Mouse (Mus musculus) CH12.LX (cell line): ENCODE data around the gene Cdh10. TPM values are rescaled to one million over a fixed set of nuclear protein-coding genes. Genes with fewer than 3 reads are reported as not detected.

Experiments used
- DNase-seq: peaks from one replicate; pipeline ENCODE4 v3.0.0-alpha.2; 2013; ENCODE audit errors: extremely low read depth
- H3K27ac ChIP-seq: 2 replicates; pipeline ENCODE4 v1.5.1; 2012; ENCODE audit warnings: low read depth, mild to moderate bottlenecking, control low read depth, moderate library complexity; ENCODE audit not compliant: insufficient read depth
- H3K27me3 ChIP-seq: replicated peaks from 2 replicates; pipeline ENCODE3; 2012; ENCODE audit warnings: inconsistent platforms
- H3K36me3 ChIP-seq, 2 experiments: replicated peaks in 1 of 2; 2 replicates each; pipeline versions ENCODE3 to v1.6.1; 2012; ENCODE audit warnings: inconsistent platforms in 1 of 2, low read length in 1 of 2, mild to moderate bottlenecking in 1 of 2, mixed read lengths in 1 of 2, moderate library complexity in 1 of 2; ENCODE audit not compliant: control insufficient read depth in 1 of 2, insufficient read depth in 1 of 2
- H3K4me1 ChIP-seq, 2 experiments: 2 replicates each; pipeline ENCODE4 v1.6.1; 2012; ENCODE audit warnings: inconsistent platforms in 1 of 2, moderate library complexity in 1 of 2; ENCODE audit not compliant: insufficient read depth in 2 of 2, control insufficient read depth in 1 of 2
- H3K4me2 ChIP-seq: 2 replicates; pipeline ENCODE4 v1.6.1; 2012; ENCODE audit warnings: low read depth, mild to moderate bottlenecking, control low read depth; ENCODE audit not compliant: poor library complexity, insufficient read depth, severe bottlenecking
- H3K4me3 ChIP-seq, 3 experiments: fragments of 150-350 bp in 1 of 3; sonication (generic) in 1 of 3; replicated peaks in 1 of 3; 2 replicates each; pipeline versions ENCODE3 to v1.5.1; 2011 to 2012; ENCODE audit warnings: low read depth in 2 of 3, low read length in 2 of 3, mild to moderate bottlenecking in 2 of 3, moderate library complexity in 2 of 3, control low read depth in 1 of 3, improper control_type of control experiment in 1 of 3, inconsistent platforms in 1 of 3, mixed read lengths in 1 of 3; ENCODE audit not compliant: poor library complexity in 1 of 3
- H3K79me2 ChIP-seq: replicated peaks from 2 replicates; pipeline ENCODE4 v1.6.1; 2012; ENCODE audit warnings: mild to moderate bottlenecking, moderate library complexity; ENCODE audit not compliant: control insufficient read depth, poor library complexity, insufficient read depth, severe bottlenecking; ENCODE audit errors: extremely low read depth
- H3K9ac ChIP-seq: 2 replicates; pipeline ENCODE4 v1.6.1; 2012; ENCODE audit warnings: low read depth, mild to moderate bottlenecking, control low read depth, moderate library complexity; ENCODE audit not compliant: insufficient read depth
- H3K9me3 ChIP-seq: replicated peaks from 2 replicates; pipeline ENCODE3; 2012; ENCODE audit warnings: low read length, inconsistent platforms, mixed read lengths
- BHLHE40 ChIP-seq: IDR thresholded peaks from 2 replicates; pipeline ENCODE4 v1.6.1; 2011; ENCODE audit warnings: mild to moderate bottlenecking, low read depth, low read length, improper control_type of control experiment
- CTCF ChIP-seq, 2 experiments: IDR thresholded peaks in 1 of 2; conservative IDR thresholded peaks in 1 of 2; 2 replicates each; pipeline ENCODE4 v1.5.1; 2011 to 2012; ENCODE audit warnings: low read depth in 2 of 2, low read length in 2 of 2, improper control_type of control experiment in 1 of 2, inconsistent platforms in 1 of 2, mild to moderate bottlenecking in 1 of 2, moderate library complexity in 1 of 2
- ELF1 ChIP-seq: IDR thresholded peaks from 2 replicates; pipeline ENCODE4 v1.6.1; 2014; ENCODE audit warnings: low read depth, mild to moderate bottlenecking, inconsistent platforms, low read length, improper control_type of control experiment
- EP300 ChIP-seq: IDR thresholded peaks from 2 replicates; pipeline ENCODE4 v1.6.1; 2011; ENCODE audit warnings: low read length, improper control_type of control experiment
- ETS1 ChIP-seq: conservative IDR thresholded peaks from 2 replicates; pipeline ENCODE4 v1.6.1; 2012; ENCODE audit warnings: low read depth, mild to moderate bottlenecking, inconsistent platforms, low read length, improper control_type of control experiment, moderate library complexity
- JUN ChIP-seq: IDR thresholded peaks from 2 replicates; pipeline ENCODE4 v1.6.1; 2011; ENCODE audit warnings: low read depth, mild to moderate bottlenecking, low read length, improper control_type of control experiment, moderate library complexity; ENCODE audit not compliant: insufficient read depth
- JUND ChIP-seq: conservative IDR thresholded peaks from 2 replicates; pipeline ENCODE4 v1.6.1; 2011; ENCODE audit warnings: low read depth, low read length, improper control_type of control experiment
- KAT2A ChIP-seq: IDR thresholded peaks from 2 replicates; pipeline ENCODE4 v1.6.1; 2012; ENCODE audit warnings: low read length, improper control_type of control experiment, inconsistent platforms; ENCODE audit not compliant: insufficient replicate concordance
- MAFK ChIP-seq: IDR thresholded peaks from 2 replicates; pipeline ENCODE4 v1.6.1; 2011; ENCODE audit warnings: low read length, improper control_type of control experiment; ENCODE audit not compliant: insufficient replicate concordance
- MAX ChIP-seq: IDR thresholded peaks from 2 replicates; pipeline ENCODE4 v1.6.1; 2011; ENCODE audit warnings: low read length, improper control_type of control experiment
- MAZ ChIP-seq: IDR thresholded peaks from 2 replicates; pipeline ENCODE4 v1.6.1; 2012; ENCODE audit warnings: low read depth, mild to moderate bottlenecking, inconsistent platforms, low read length, improper control_type of control experiment, moderate library complexity
- MEF2A ChIP-seq: IDR thresholded peaks from 2 replicates; pipeline ENCODE4 v1.6.1; 2014; ENCODE audit warnings: low read depth, mild to moderate bottlenecking, inconsistent platforms, low read length, improper control_type of control experiment, borderline replicate concordance
- MXI1 ChIP-seq: IDR thresholded peaks from 2 replicates; pipeline ENCODE4 v1.6.1; 2011; ENCODE audit warnings: mild to moderate bottlenecking, low read depth, low read length, improper control_type of control experiment
- NELFE ChIP-seq: IDR thresholded peaks from 2 replicates; pipeline ENCODE4 v1.6.1; 2011; ENCODE audit warnings: low read depth, low read length, improper control_type of control experiment
- POLR2A ChIP-seq: IDR thresholded peaks from 2 replicates; pipeline ENCODE4 v1.6.1; 2011; ENCODE audit warnings: low read depth, mild to moderate bottlenecking, improper control_type of control experiment, low read length
- RCOR1 ChIP-seq: conservative IDR thresholded peaks from 2 replicates; pipeline ENCODE4 v1.6.1; 2012; ENCODE audit warnings: low read depth, mild to moderate bottlenecking, inconsistent platforms, low read length, improper control_type of control experiment
- TBP ChIP-seq: conservative IDR thresholded peaks from 2 replicates; pipeline ENCODE4 v1.6.1; 2011; ENCODE audit warnings: low read depth, low read length, improper control_type of control experiment
- UBTF ChIP-seq: IDR thresholded peaks from 2 replicates; pipeline ENCODE4 v1.6.1; 2012; ENCODE audit warnings: low read depth, mild to moderate bottlenecking, inconsistent platforms, low read length, improper control_type of control experiment, moderate library complexity
- USF1 ChIP-seq: IDR thresholded peaks from 2 replicates; pipeline ENCODE4 v1.6.1; 2014; ENCODE audit warnings: low read depth, mild to moderate bottlenecking, inconsistent platforms, low read length, improper control_type of control experiment
- ZKSCAN1 ChIP-seq: IDR thresholded peaks from 2 replicates; pipeline ENCODE4 v1.6.1; 2012; ENCODE audit warnings: low read depth, inconsistent platforms, low read length, improper control_type of control experiment, borderline replicate concordance
- ZMIZ1 ChIP-seq: IDR thresholded peaks from 2 replicates; pipeline ENCODE4 v1.6.1; 2012; ENCODE audit warnings: low read depth, mild to moderate bottlenecking, inconsistent platforms, low read length, improper control_type of control experiment
- dilution Hi-C: fragments of 300-500 bp; cut with MboI; formaldehyde crosslinking; loops from 2 replicates; pipeline ENCODE4 v1.14.3; 2020; ENCODE audit warnings: low sequenced_read_pairs; ENCODE audit not compliant: extremely low pct_unique_long_range_greater_than_20kb, extremely low pct_ligation_motif_present
- in situ Hi-C: fragments of 300-500 bp; cut with MboI; formaldehyde crosslinking; loops from 3 replicates; pipeline ENCODE4 v1.14.3; 2019; ENCODE audit warnings: low sequenced_read_pairs, low pct_ligation_motif_present, low pct_unique_long_range_greater_than_20kb, mixed read lengths
- polyA plus RNA-seq: library from polyadenylated mRNA; unstranded; fragments of >175 nt; gene quantifications from 2 replicates; pipeline ENCODE4 v1.2.1, GENCODE M21; 2012; ENCODE audit warnings: low read depth; ENCODE audit not compliant: insufficient read length
- total RNA-seq, 2 experiments: library from RNA; depleted of rRNA; stranded (reverse); fragments of 300-350 nt in 1 of 2; fragments of >200 nt in 1 of 2; gene quantifications; 2 replicates each; pipeline ENCODE4 v1.2.3; 2012 to 2014

Cdh10 gene
- total and polyA plus RNA-seq, 3 experiments = not detected

GRCm38 (mm10) chr15:18881467-18881866 is 62.7 kb downstream of the Cdh10 start:
- in situ Hi-C loops (no loop called here), dilution Hi-C loops (no loop called here)

GRCm38 (mm10) chr15:18886673-18887072 is 67.9 kb downstream of the Cdh10 start:
- dilution Hi-C loops = no loop called here
- no peaks in the 10 kb centered on the region for H3K36me3 ChIP-seq
- no peak for TF ChIP-seq KAT2A
- TF ChIP-seq ELF1 = no peak
- TF ChIP-seq EP300 = no peak
- no peak for TF ChIP-seq USF1
- TF ChIP-seq ZKSCAN1 = no peak
- TF ChIP-seq ETS1 = no peak
- H3K9me3 ChIP-seq = peaks cover 33% of the 10 kb centered on the region
- no peak overlapping the region for H3K27ac ChIP-seq
- no peak overlapping the region for H3K9ac ChIP-seq
- no peak overlapping the region for H3K4me2 ChIP-seq
- DNase-seq = no peak
- no peaks in the 10 kb centered on the region for H3K27me3 ChIP-seq
- H3K79me2 ChIP-seq = no peaks in the 10 kb centered on the region
- H3K4me1 ChIP-seq = no peaks in the 10 kb centered on the region
- in situ Hi-C loops = no loop called here
- H3K4me3 ChIP-seq = no peak overlapping the region

More at GRCm38 (mm10) chr15:18881467-18881866, 62.7 kb downstream of the Cdh10 start:
- H3K27ac ChIP-seq = no peak overlapping the region
- TF ChIP-seq JUN (no peak), JUND (no peak), NELFE (no peak), BHLHE40 (no peak), CTCF (conservative IDR thresholded peaks at IDR 0.05 in 1 of 2, IDR thresholded peaks at IDR 0.05 in 1 of 2; ENCODE audit: low read depth in 2 of 2, low read length in 2 of 2) (no peak), MAX (no peak), MXI1 (no peak), POLR2A (no peak), MAFK (no peak), TBP (no peak), KAT2A (no peak), MAZ (no peak), UBTF (no peak), ZMIZ1 (no peak), ETS1 (no peak), RCOR1 (no peak), EP300 (no peak), MEF2A (no peak), ZKSCAN1 (no peak)
- TF ChIP-seq, all 38 proteins: peak for 0
- Histone ChIP-seq H3K79me2 (no peaks in the 10 kb centered on the region), H3K36me3 (no peaks in the 10 kb centered on the region), H3K4me2 (no peak overlapping the region), H3K9me3 (peaks cover 33% of the 10 kb centered on the region), H3K9ac (no peak overlapping the region), H3K4me3 (no peak overlapping the region), H3K4me1 (no peaks in the 10 kb centered on the region), H3K27me3 (no peaks in the 10 kb centered on the region)
- DNase-seq = no peak
